Mouse (Mus musculus) embryo, embryonic 10.5 days (tissue): ENCODE data around the gene Efl1.
"Not testable (repeated sequence)": the region's sequence is repeated elsewhere in the genome, so short reads cannot be mapped to it uniquely, and the experiment has no call there.

Source experiments
- DNase-seq: peaks from one replicate; pipeline ENCODE4 v3.0.0-alpha.2; 2015; ENCODE audit warnings: low spot score

Efl1 gene

GRCm38 (mm10) chr7:82758521-82758920 lies 110.1 kb downstream of the Efl1 start:
- no peak for DNase-seq

GRCm38 (mm10) chr7:82759091-82759490 lies 110.7 kb downstream of the Efl1 start:
- no peak for DNase-seq

GRCm38 (mm10) chr7:82764951-82765350 lies 116.5 kb downstream of the Efl1 start:
- DNase-seq, result no peak

- DNase-seq, result no peak
Observed at GRCm38 (mm10) chr7:82766623-82767022, 118.2 kb downstream of the Efl1 start.

GRCm38 (mm10) chr7:82770207-82770606 lies 121.8 kb downstream of the Efl1 start:
- no peak for DNase-seq

- DNase-seq, result not testable (repeated sequence)
Observed at GRCm38 (mm10) chr7:82770957-82771660, 122.7 kb downstream of the Efl1 start.

- DNase-seq, result not testable (repeated sequence)
Observed at GRCm38 (mm10) chr7:82771661-82772021, 123.2 kb downstream of the Efl1 start.

GRCm38 (mm10) chr7:82772481-82772880 lies 124.1 kb downstream of the Efl1 start:
- DNase-seq, result no peak

GRCm38 (mm10) chr7:82773150-82773549 lies 124.7 kb downstream of the Efl1 start:
- DNase-seq, result no peak

- DNase-seq, result no peak
Observed at GRCm38 (mm10) chr7:82773884-82774283, 125.5 kb downstream of the Efl1 start.

GRCm38 (mm10) chr7:82775090-82775489 lies 126.7 kb downstream of the Efl1 start:
- DNase-seq, result no peak

GRCm38 (mm10) chr7:82783071-82783470 lies 134.7 kb downstream of the Efl1 start:
- DNase-seq, result no peak

GRCm38 (mm10) chr7:82783693-82784092 lies 135.3 kb downstream of the Efl1 start:
- no peak for DNase-seq

- no peak for DNase-seq
Observed at GRCm38 (mm10) chr7:82785335-82785934, 137.0 kb downstream of the Efl1 start.

GRCm38 (mm10) chr7:82785970-82786647 lies 137.7 kb downstream of the Efl1 start:
- DNase-seq, result no peak

GRCm38 (mm10) chr7:82792644-82793043 lies 144.2 kb downstream of the Efl1 start:
- no peak for DNase-seq

- DNase-seq, result no peak
Observed at GRCm38 (mm10) chr7:82793111-82793510, 144.7 kb downstream of the Efl1 start.

GRCm38 (mm10) chr7:82794542-82794941 lies 146.1 kb downstream of the Efl1 start:
- no peak for DNase-seq

- DNase-seq, result no peak
Observed at GRCm38 (mm10) chr7:82802206-82802605, 153.8 kb downstream of the Efl1 start.

GRCm38 (mm10) chr7:82808257-82808656 lies 159.8 kb downstream of the Efl1 start:
- DNase-seq, result no peak

- DNase-seq, result no peak
Observed at GRCm38 (mm10) chr7:82809126-82809525, 160.7 kb downstream of the Efl1 start.

GRCm38 (mm10) chr7:82810799-82811139 lies 162.4 kb downstream of the Efl1 start:
- no peak for DNase-seq

GRCm38 (mm10) chr7:82811140-82811851 lies 162.9 kb downstream of the Efl1 start:
- DNase-seq, result peak; percentile 55
